Mouse (Mus musculus) forebrain, postnatal 0 days (tissue): ENCODE data around the gene Galnt15. TPM values are rescaled to one million over a fixed set of nuclear protein-coding genes. Genes with fewer than 3 reads are reported as not detected.

Experiments
- ATAC-seq: fragments of 200-750 bp; cut with Nextera tagmentation; 2 replicates; pipeline ENCODE4 v1.8.0; 2017; ENCODE audit warnings: mild to moderate bottlenecking, moderate library complexity
- DNase-seq: peaks from one replicate; pipeline ENCODE4 v3.0.0-alpha.2; 2015
- H3K27ac ChIP-seq: fragments of 300-500 bp; sonication (generic); 2 replicates; pipeline ENCODE4 v1.5.1; 2014; ENCODE audit warnings: low read depth, mild to moderate bottlenecking, antibody characterized with exemption, low read length, moderate library complexity, mixed read lengths
- H3K27me3 ChIP-seq: fragments of 300-500 bp; sonication (generic); 2 replicates; pipeline ENCODE4 v1.6.1; 2014; ENCODE audit warnings: mild to moderate bottlenecking, low read length, mixed read lengths; ENCODE audit not compliant: insufficient read depth
- H3K36me3 ChIP-seq: fragments of 300-500 bp; sonication (generic); 2 replicates; pipeline ENCODE4 v1.6.1; 2014; ENCODE audit warnings: mild to moderate bottlenecking, moderate library complexity; ENCODE audit not compliant: insufficient read depth
- H3K4me1 ChIP-seq: fragments of 300-500 bp; sonication (generic); 2 replicates; pipeline ENCODE4 v1.6.1; 2014; ENCODE audit warnings: antibody characterized with exemption; ENCODE audit not compliant: insufficient read depth
- H3K4me2 ChIP-seq: fragments of 300-500 bp; sonication (generic); 2 replicates; pipeline ENCODE4 v1.6.1; 2014; ENCODE audit warnings: low read depth, mild to moderate bottlenecking, moderate library complexity
- H3K4me3 ChIP-seq: fragments of 300-500 bp; sonication (generic); 2 replicates; pipeline ENCODE4 v1.5.1; 2014; ENCODE audit warnings: low read depth, low read length, mixed read lengths
- H3K9ac ChIP-seq: fragments of 300-500 bp; sonication (generic); 2 replicates; pipeline ENCODE4 v1.6.1; 2014; ENCODE audit warnings: mild to moderate bottlenecking
- H3K9me3 ChIP-seq: fragments of 300-500 bp; sonication (generic); 2 replicates; pipeline ENCODE4 v1.6.1; 2016; ENCODE audit warnings: low read length
- CTCF ChIP-seq: sonication (generic); IDR thresholded peaks from 2 replicates; pipeline ENCODE4 v1.5.1; 2016; ENCODE audit warnings: antibody characterized with exemption, control low read depth, low read depth
- WGBS: fragments of 180-500 bp; shearing (Covaris S2); extraction: QIAGEN DNeasy Blood & Tissue Kit; methylation state at CpG from one replicate; pipeline ENCODE4 v1.1.7; 2014; 5-methylcytosine and 5-hydroxymethylcytosine counted together
- polyA plus RNA-seq: library from polyadenylated mRNA; unstranded; fragments of >200 nt; fragmentation: Nextera tagmentation; extraction: Ambion mirVana; gene quantifications from 2 replicates; pipeline ENCODE4 v1.2.1, GENCODE M21; 2015
- total RNA-seq: library from RNA; depleted of rRNA; stranded (reverse); fragments of >200 nt; gene quantifications from 2 replicates; pipeline ENCODE4 v1.2.3, GENCODE M21; 2014

Galnt15 gene
- total and polyA plus RNA-seq, 2 experiments from 2014 or later, result 0.54 to 1.8 TPM

GRCm38 (mm10) chr14:32007654-32008335 is 21.0 kb upstream of the Galnt15 start:
- Histone ChIP-seq H3K27ac (no peak overlapping the region), H3K27me3 (no peaks in the 10 kb centered on the region), H3K4me3 (no peak overlapping the region), H3K9me3 (no peaks in the 10 kb centered on the region), H3K4me1 (peaks cover 8% of the 10 kb centered on the region; the same call in 1 of the 2 replicates), H3K4me2 (no peak overlapping the region), H3K36me3 (no peaks in the 10 kb centered on the region), H3K9ac (no peak overlapping the region)
- DNase-seq, result no peak
- WGBS, result 88% methylated on average over 4 of the region's 4 CpGs
- no peak for TF ChIP-seq CTCF
- no peak for ATAC-seq

DNA sequence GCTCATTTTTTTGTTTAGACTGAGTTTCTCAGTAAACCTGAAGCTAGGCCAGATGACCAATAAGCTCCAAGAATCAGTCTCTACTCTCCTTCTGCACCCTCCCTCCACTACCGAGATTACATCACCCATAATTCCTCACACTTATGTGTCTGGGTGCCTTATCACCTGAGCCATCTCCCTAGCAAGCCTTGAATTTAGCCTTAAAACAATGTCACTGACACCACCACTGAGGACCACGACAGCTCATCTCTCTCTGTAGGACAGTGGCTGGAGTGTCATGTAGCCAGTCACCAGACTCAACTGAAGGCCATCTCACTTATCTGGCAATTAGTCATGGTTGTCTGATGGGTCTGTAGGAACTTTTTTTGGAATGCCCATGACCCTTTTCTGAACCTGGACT is 19.1 kb upstream of the Galnt15 start:
- Histone ChIP-seq H3K4me3 (no peak overlapping the region), H3K27ac (no peak overlapping the region), H3K9me3 (no peaks in the 10 kb centered on the region), H3K36me3 (no peaks in the 10 kb centered on the region), H3K9ac (no peak overlapping the region), H3K27me3 (no peaks in the 10 kb centered on the region), H3K4me1 (no peaks in the 10 kb centered on the region), H3K4me2 (no peak overlapping the region)
- TF ChIP-seq CTCF, result no peak
- ATAC-seq, result no peak
- WGBS, result 91% methylated on average over 2 of the region's 2 CpGs
- no peak for DNase-seq

DNA sequence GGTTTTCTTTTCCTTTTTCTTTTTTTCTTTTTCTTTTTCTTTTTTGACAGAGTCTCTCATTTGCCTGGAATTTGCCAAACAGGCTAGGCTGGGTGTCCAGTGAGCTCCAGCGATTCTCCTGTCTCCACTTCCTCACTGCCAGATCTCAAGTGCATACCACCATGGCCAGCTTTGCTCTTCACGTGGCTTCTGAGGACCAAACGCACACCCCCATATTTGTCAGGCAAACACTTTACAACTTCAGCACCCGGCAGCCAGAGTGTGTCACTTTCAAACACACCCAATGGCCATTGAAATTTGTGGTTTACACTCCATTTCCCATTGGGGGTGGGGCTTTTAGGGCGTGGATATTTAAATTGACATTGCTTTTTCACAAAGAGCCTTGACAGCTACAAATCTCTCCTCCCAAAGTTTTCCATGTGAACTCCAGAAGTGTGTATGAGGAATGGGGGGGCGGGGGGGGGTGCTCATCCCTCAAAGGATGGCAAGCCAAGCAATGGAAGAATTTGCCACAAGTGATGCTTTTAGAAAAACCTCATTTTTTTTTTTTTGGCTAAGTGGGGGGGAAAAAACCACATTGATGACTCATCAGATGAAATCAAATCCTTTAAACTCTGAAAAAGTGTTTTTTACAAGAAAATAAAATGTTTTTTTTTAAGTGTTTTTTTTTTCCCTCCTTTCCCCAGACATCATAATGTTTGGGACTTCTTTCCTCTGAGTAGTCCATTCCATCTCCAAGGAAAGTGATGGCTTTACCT is 17.1 kb upstream of the Galnt15 start:
- Histone ChIP-seq H3K4me3 (no peak overlapping the region), H3K27ac (no peak overlapping the region), H3K36me3 (no peaks in the 10 kb centered on the region), H3K9me3 (no peaks in the 10 kb centered on the region), H3K4me2 (no peak overlapping the region), H3K9ac (no peak overlapping the region), H3K27me3 (no peaks in the 10 kb centered on the region), H3K4me1 (peaks cover 12% of the 10 kb centered on the region)
- no peak for ATAC-seq
- no peak for DNase-seq
- 80% methylated on average over 6 of the region's 6 CpGs for WGBS
- no peak for TF ChIP-seq CTCF

GRCm38 (mm10) chr14:32015131-32015770 is 13.5 kb upstream of the Galnt15 start:
- no peaks in the 10 kb centered on the region for H3K36me3 ChIP-seq
- WGBS, result 69% methylated on average over 7 of the region's 7 CpGs
- no peaks in the 10 kb centered on the region for H3K9me3 ChIP-seq
- DNase-seq, result peak; percentile 25
- no peak for TF ChIP-seq CTCF
- no peak overlapping the region for H3K4me2 ChIP-seq
- H3K27ac ChIP-seq, result 0 out of 2 replicates have a peak overlapping the region, but pooled peaks have one; percentile 88
- H3K9ac ChIP-seq, result no peak overlapping the region
- ATAC-seq, result peak; percentile 7; the same call in 1 of the 2 replicates
- no peaks in the 10 kb centered on the region for H3K27me3 ChIP-seq
- H3K4me3 ChIP-seq, result no peak overlapping the region
- peaks cover 20% of the 10 kb centered on the region for H3K4me1 ChIP-seq

DNA sequence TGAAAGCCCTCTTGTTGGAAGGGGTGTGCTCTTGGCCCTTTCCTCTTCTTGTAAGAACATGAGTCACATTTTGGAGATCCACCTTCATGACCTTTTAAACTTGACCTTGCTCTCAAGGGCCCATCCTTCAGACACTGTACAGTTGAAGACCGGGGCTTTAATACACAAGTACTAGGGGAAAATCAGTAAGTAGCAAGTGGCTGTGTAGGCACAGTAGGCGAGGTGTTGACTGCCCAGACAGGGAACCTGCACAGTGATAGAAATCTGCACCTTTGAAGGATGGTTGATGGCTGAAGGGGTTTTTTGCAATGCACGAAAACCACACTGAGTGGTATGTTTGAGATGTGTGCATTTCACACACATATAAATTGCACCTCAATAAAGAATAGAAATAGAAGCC is 12.3 kb upstream of the Galnt15 start:
- H3K9ac ChIP-seq, result 0 out of 2 replicates have a peak overlapping the region, but pooled peaks have one; percentile 34
- no peaks in the 10 kb centered on the region for H3K9me3 ChIP-seq
- TF ChIP-seq CTCF, result no peak
- H3K36me3 ChIP-seq, result no peaks in the 10 kb centered on the region
- no peaks in the 10 kb centered on the region for H3K27me3 ChIP-seq
- DNase-seq (no peak), ATAC-seq (peak; percentile 15)
- H3K4me3 ChIP-seq, result no peak overlapping the region
- peak overlapping the region; percentile 88 for H3K27ac ChIP-seq
- 48% methylated on average over 3 of the region's 3 CpGs for WGBS
- peaks cover 20% of the 10 kb centered on the region for H3K4me1 ChIP-seq
- peak overlapping the region; percentile 38; the same call in 1 of the 2 replicates for H3K4me2 ChIP-seq

DNA sequence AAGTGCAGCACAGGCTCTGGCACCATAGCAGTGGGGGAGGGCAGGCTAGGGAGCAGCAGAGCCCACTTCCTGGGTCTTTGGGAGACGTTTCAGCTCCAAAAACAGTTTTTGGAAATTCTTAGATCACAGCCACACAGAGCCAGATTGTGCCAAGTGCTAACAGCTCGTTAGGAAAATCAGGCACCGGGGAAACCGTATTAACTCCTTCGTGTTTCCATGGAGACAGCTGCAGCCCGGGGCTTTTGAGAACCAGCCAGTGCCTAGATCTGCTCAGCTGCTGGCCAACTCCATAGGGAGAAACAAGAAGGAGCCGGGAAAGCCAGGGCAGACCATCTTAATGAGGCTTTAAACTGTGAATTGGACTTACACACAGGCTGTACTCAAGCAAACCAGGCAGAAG is 11.9 kb upstream of the Galnt15 start:
- no peak for TF ChIP-seq CTCF
- Histone ChIP-seq H3K4me1 (peaks cover 20% of the 10 kb centered on the region), H3K27ac (peak overlapping the region; percentile 88), H3K4me2 (peak overlapping the region; percentile 38), H3K36me3 (no peaks in the 10 kb centered on the region), H3K9me3 (no peaks in the 10 kb centered on the region), H3K27me3 (no peaks in the 10 kb centered on the region), H3K9ac (peak overlapping the region; percentile 34; the same call in 1 of the 2 replicates), H3K4me3 (no peak overlapping the region)
- DNase-seq (peak; percentile 94), ATAC-seq (peak; percentile 93)
- WGBS, result 3% methylated on average over 7 of the region's 7 CpGs
